Mouse (Mus musculus) embryonic facial prominence, embryonic 11.5 days (tissue): ENCODE data around the gene Polr3a. TPM values are rescaled to one million over a fixed set of nuclear protein-coding genes. Genes with fewer than 3 reads are reported as not detected.
A peak's percentile ranks its signal among the peaks of the same experiment; 100 is the strongest.

ENCODE experiments used
- ATAC-seq: fragments of 200-750 bp; cut with Nextera tagmentation; replicated peaks from 2 replicates; pipeline ENCODE4 v1.8.0; 2017; ENCODE audit warnings: low read depth; ENCODE audit not compliant: insufficient number of reproducible peaks, low FRiP score, low TSS enrichment
- DNase-seq: peaks from one replicate; pipeline ENCODE4 v3.0.0-alpha.2; 2015; ENCODE audit warnings: low spot score
- H3K27ac ChIP-seq: fragments of 300-500 bp; sonication (generic); replicated peaks from 2 replicates; pipeline ENCODE4 v1.5.1; 2014; ENCODE audit warnings: mild to moderate bottlenecking, low read depth, low read length, control low read depth
- H3K27me3 ChIP-seq: fragments of 300-500 bp; sonication (generic); 2 replicates; pipeline ENCODE4 v1.6.1; 2014; ENCODE audit warnings: mild to moderate bottlenecking, low read length, moderate library complexity, mixed read lengths; ENCODE audit not compliant: control insufficient read depth, insufficient read depth
- H3K36me3 ChIP-seq: fragments of 300-500 bp; sonication (generic); replicated peaks from 2 replicates; pipeline ENCODE4 v1.6.1; 2014; ENCODE audit warnings: low read depth, mild to moderate bottlenecking, low read length, moderate library complexity, mixed read lengths; ENCODE audit not compliant: control insufficient read depth, insufficient read depth
- H3K4me1 ChIP-seq: fragments of 300-500 bp; sonication (generic); 2 replicates; pipeline ENCODE4 v1.6.1; 2014; ENCODE audit warnings: low read length, mixed read lengths; ENCODE audit not compliant: control insufficient read depth, insufficient read depth
- H3K4me2 ChIP-seq: fragments of 300-500 bp; sonication (generic); 2 replicates; pipeline ENCODE4 v1.6.1; 2014; ENCODE audit warnings: low read depth, mild to moderate bottlenecking, control low read depth, low read length, moderate library complexity
- H3K4me3 ChIP-seq: fragments of 300-500 bp; sonication (generic); 2 replicates; pipeline ENCODE4 v1.5.1; 2014; ENCODE audit warnings: low read depth, low read length, control low read depth
- H3K9ac ChIP-seq: fragments of 300-500 bp; sonication (generic); replicated peaks from 2 replicates; pipeline ENCODE4 v1.6.1; 2014; ENCODE audit warnings: mild to moderate bottlenecking, control low read depth, low read length
- H3K9me3 ChIP-seq: fragments of 300-500 bp; sonication (generic); replicated peaks from 2 replicates; pipeline ENCODE4 v1.6.1; 2016; ENCODE audit warnings: mild to moderate bottlenecking, low read length, inconsistent platforms, mixed read lengths; ENCODE audit not compliant: control insufficient read depth
- WGBS: fragments of 180-500 bp; shearing (Covaris S2); extraction: QIAGEN DNeasy Blood & Tissue Kit; methylation state at CpG from one replicate; pipeline ENCODE4 v1.1.7; 2014; 5-methylcytosine and 5-hydroxymethylcytosine counted together
- polyA plus RNA-seq: library from polyadenylated mRNA; unstranded; fragments of >200 nt; fragmentation: Nextera tagmentation; extraction: Ambion mirVana; gene quantifications from 2 replicates; pipeline ENCODE4 v1.2.1, GENCODE M21; 2014

Polr3a gene
- polyA plus RNA-seq = 15.5 and 17.3 TPM in 2 replicates

GRCm38 (mm10) chr14:24486773-24487227, at the start of gene Polr3a, which contains the start of gene Rps24:
Polr3a (minus strand) TSS chr14:24487058.
Rps24 (plus strand) TSS chr14:24487125.
- Histone ChIP-seq H3K9me3 (no peaks in the 10 kb centered on the region), H3K36me3 (peaks cover 2% of the 10 kb centered on the region), H3K9ac (peak within 1 kb of the TSS; percentile 77), H3K27ac (no peak within 1 kb of the TSS), H3K4me2 (peak within 1 kb of the TSS; percentile 65), H3K4me3 (peak within 1 kb of the TSS; percentile 84), H3K27me3 (no peaks in the 10 kb centered on the region), H3K4me1 (peaks cover 2% of the 10 kb centered on the region; the same call in 1 of the 2 replicates)
- DNase-seq (peak; percentile 96), ATAC-seq (peak; percentile 39; the same call in 1 of the 2 replicates)
- WGBS = 0% methylated on average over 30 of the region's 30 CpGs

GRCm38 (mm10) chr14:24534865-24535545, 48.1 kb upstream of the Polr3a start:
- Histone ChIP-seq H3K4me1 (peaks cover 4% of the 10 kb centered on the region), H3K4me2 (no peak overlapping the region), H3K27ac (no peak overlapping the region), H3K9ac (no peak overlapping the region), H3K4me3 (no peak overlapping the region), H3K36me3 (no peaks in the 10 kb centered on the region), H3K27me3 (no peaks in the 10 kb centered on the region), H3K9me3 (no peaks in the 10 kb centered on the region)
- ATAC-seq = no peak
- WGBS = 63% methylated on average over 9 of the region's 9 CpGs
- peak; percentile 14 for DNase-seq

- Histone ChIP-seq H3K36me3 (no peaks in the 10 kb centered on the region), H3K27me3 (no peaks in the 10 kb centered on the region), H3K4me1 (peaks cover 4% of the 10 kb centered on the region), H3K27ac (no peak overlapping the region), H3K9me3 (no peaks in the 10 kb centered on the region), H3K4me3 (no peak overlapping the region), H3K4me2 (no peak overlapping the region), H3K9ac (no peak overlapping the region)
- DNase-seq (peak; percentile 69), ATAC-seq (peak; percentile 76)
- 3% methylated on average over 6 of the region's 6 CpGs for WGBS
These were observed 43.4 kb upstream of the Polr3a start for GRCm38 (mm10) chr14:24530228-24530627.

GRCm38 (mm10) chr14:24526440-24526839, 39.6 kb upstream of the Polr3a start:
- no peaks in the 10 kb centered on the region for H3K9me3 ChIP-seq
- H3K4me3 ChIP-seq = no peak overlapping the region
- no peak overlapping the region for H3K27ac ChIP-seq
- DNase-seq (no peak), ATAC-seq (no peak)
- no peak overlapping the region for H3K4me2 ChIP-seq
- H3K36me3 ChIP-seq = no peaks in the 10 kb centered on the region
- peaks cover 4% of the 10 kb centered on the region for H3K4me1 ChIP-seq
- 65% methylated on average over 10 of the region's 10 CpGs for WGBS
- no peak overlapping the region for H3K9ac ChIP-seq
- no peaks in the 10 kb centered on the region for H3K27me3 ChIP-seq

- Histone ChIP-seq H3K36me3 (no peaks in the 10 kb centered on the region), H3K4me3 (no peak overlapping the region), H3K4me1 (peaks cover 4% of the 10 kb centered on the region), H3K27me3 (no peaks in the 10 kb centered on the region), H3K27ac (no peak overlapping the region), H3K4me2 (no peak overlapping the region), H3K9ac (no peak overlapping the region), H3K9me3 (no peaks in the 10 kb centered on the region)
- no peak for ATAC-seq
- DNase-seq = no peak
- 66% methylated on average over 10 of the region's 10 CpGs for WGBS
These were observed 39.0 kb upstream of the Polr3a start for GRCm38 (mm10) chr14:24525677-24526415.

- Histone ChIP-seq H3K27ac (no peak overlapping the region), H3K4me1 (no peaks in the 10 kb centered on the region)
- WGBS = 58% methylated on average over 3 of the region's 3 CpGs
These were observed 38.3 kb upstream of the Polr3a start for GRCm38 (mm10) chr14:24525137-24525536.

GRCm38 (mm10) chr14:24521597-24521996, 34.7 kb upstream of the Polr3a start:
- no peaks in the 10 kb centered on the region for H3K9me3 ChIP-seq
- no peak for ATAC-seq
- no peak overlapping the region for H3K4me3 ChIP-seq
- no peak overlapping the region for H3K4me2 ChIP-seq
- no peak overlapping the region for H3K27ac ChIP-seq
- H3K36me3 ChIP-seq = no peaks in the 10 kb centered on the region
- no peaks in the 10 kb centered on the region for H3K27me3 ChIP-seq
- H3K9ac ChIP-seq = no peak overlapping the region
- WGBS = 76% methylated on average over 8 of the region's 8 CpGs
- no peaks in the 10 kb centered on the region for H3K4me1 ChIP-seq
- DNase-seq = no peak

More at GRCm38 (mm10) chr14:24525137-24525536, 38.3 kb upstream of the Polr3a start:
- Histone ChIP-seq H3K36me3 (no peaks in the 10 kb centered on the region), H3K9me3 (no peaks in the 10 kb centered on the region), H3K9ac (no peak overlapping the region), H3K27me3 (no peaks in the 10 kb centered on the region), H3K4me2 (no peak overlapping the region), H3K4me3 (no peak overlapping the region)
- ATAC-seq = no peak
- no peak for DNase-seq
